Mouse (Mus musculus) C2C12 (cell line): ENCODE measurements at regions not wholly inside any gene's neighbourhood (a gene's known extent, or its start where the extent isn't known, plus 50 kb on each side); places are given as distances from the start of the nearest gene placed in this dataset.

Source experiments
- H3K27me3 ChIP-seq: one replicate; pipeline ENCODE4 v1.6.1; 2011; ENCODE audit not compliant: control insufficient read depth, insufficient read depth, insufficient read length
- H3K36me3 ChIP-seq: one replicate; pipeline ENCODE4 v1.6.1; 2011; ENCODE audit not compliant: control insufficient read depth, insufficient read depth
- H3K4me3 ChIP-seq: one replicate; pipeline ENCODE4 v1.5.1; 2011; ENCODE audit warnings: mild to moderate bottlenecking, control low read depth; ENCODE audit not compliant: poor library complexity, insufficient read depth, severe bottlenecking
- H3K79me2 ChIP-seq: one replicate; pipeline ENCODE4 v1.6.1; 2011; ENCODE audit not compliant: control insufficient read depth, insufficient read depth
- H3K79me3 ChIP-seq: one replicate; pipeline ENCODE4 v1.6.1; 2011; ENCODE audit warnings: low read depth, control low read depth
- H3ac ChIP-seq: one replicate; pipeline ENCODE3; 2011; ENCODE audit warnings: low read depth; ENCODE audit not compliant: control insufficient read depth, insufficient read length
- CEBPB ChIP-seq: IDR thresholded peaks from one replicate; pipeline ENCODE4 v1.6.1; 2011; ENCODE audit warnings: low read depth, mild to moderate bottlenecking, control low read depth, moderate library complexity
- CTCF ChIP-seq: IDR thresholded peaks from one replicate; pipeline ENCODE4 v1.5.1; 2011; ENCODE audit not compliant: control insufficient read depth, insufficient read depth, insufficient read length
- FOSL1 ChIP-seq: IDR thresholded peaks from one replicate; pipeline ENCODE4 v1.8.0; 2011; ENCODE audit warnings: mild to moderate bottlenecking, low read length; ENCODE audit not compliant: poor library complexity, insufficient read depth, severe bottlenecking
- MAX ChIP-seq: IDR thresholded peaks from one replicate; pipeline ENCODE4 v1.6.1; 2011; ENCODE audit warnings: mild to moderate bottlenecking, control low read depth
- MYOD1 ChIP-seq: IDR thresholded peaks from one replicate; pipeline ENCODE4 v1.6.1; 2011; ENCODE audit warnings: low read depth; ENCODE audit not compliant: control insufficient read depth, insufficient read length
- MYOG ChIP-seq: IDR thresholded peaks from one replicate; pipeline ENCODE4 v1.6.1; 2011; ENCODE audit not compliant: control insufficient read depth, insufficient read length; ENCODE audit errors: extremely low read depth
- USF1 ChIP-seq: IDR thresholded peaks from one replicate; pipeline ENCODE4 v1.6.1; 2011; ENCODE audit warnings: low read depth, mild to moderate bottlenecking, control low read depth, moderate library complexity

DNA sequence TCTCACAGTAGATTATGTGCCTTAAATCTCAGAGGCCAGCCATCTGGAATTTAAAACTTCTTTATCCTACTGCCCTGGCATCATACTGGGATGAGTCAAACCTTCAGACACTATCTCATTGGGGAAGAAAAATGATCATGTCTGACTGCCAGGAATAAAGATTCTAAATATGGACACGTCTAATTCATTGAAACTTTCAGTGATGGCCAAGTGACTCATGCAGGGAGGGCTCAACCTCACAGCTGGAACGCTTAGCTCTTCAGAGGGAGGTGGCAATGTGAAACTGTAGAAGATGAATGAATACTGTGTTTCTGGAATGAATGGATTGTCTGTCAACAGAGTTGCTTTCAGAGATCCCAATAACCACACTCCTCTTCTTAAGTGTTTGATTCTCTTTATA, 1357.2 kb downstream of the Stim2 start:
- Histone ChIP-seq H3K4me3 (no peak overlapping the region), H3K79me3 (no peaks in the 10 kb centered on the region), H3K36me3 (no peaks in the 10 kb centered on the region), H3K27me3 (no peaks in the 10 kb centered on the region), H3K79me2 (no peaks in the 10 kb centered on the region), H3ac (no peak overlapping the region)
- TF ChIP-seq MYOD1, result peak; percentile 25
- TF ChIP-seq CTCF, result no peak
- TF ChIP-seq FOSL1, result peak; percentile 62
- TF ChIP-seq USF1, result no peak
- TF ChIP-seq MAX, result no peak
- no peak for TF ChIP-seq CEBPB
- no peak for TF ChIP-seq MYOG

DNA sequence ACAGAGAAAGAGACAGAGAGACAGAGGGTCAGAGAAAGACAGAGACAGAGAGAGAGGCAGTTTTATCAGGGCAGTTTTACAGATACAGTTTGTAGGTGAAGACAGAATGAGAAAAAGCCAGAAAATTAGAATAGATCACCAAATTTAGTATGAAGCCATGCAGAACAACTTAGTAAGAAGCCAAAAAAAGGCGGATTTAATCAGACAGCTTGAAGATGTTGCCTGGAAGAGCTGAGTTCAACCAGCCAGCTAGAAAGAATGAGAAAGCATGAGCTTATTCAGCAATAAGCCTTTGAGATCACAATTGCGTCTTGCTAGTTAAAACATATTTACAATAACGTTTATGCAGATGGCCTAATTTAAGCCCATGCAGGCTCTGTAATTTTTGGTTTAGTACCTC, 1376.0 kb downstream of the Stim2 start:
- Histone ChIP-seq H3ac (no peak overlapping the region), H3K36me3 (no peaks in the 10 kb centered on the region), H3K79me2 (no peaks in the 10 kb centered on the region), H3K27me3 (no peaks in the 10 kb centered on the region), H3K4me3 (no peak overlapping the region), H3K79me3 (no peaks in the 10 kb centered on the region)
- TF ChIP-seq USF1 (no peak), FOSL1 (no peak), CTCF (no peak), MYOG (no peak), MYOD1 (no peak), CEBPB (no peak)

DNA sequence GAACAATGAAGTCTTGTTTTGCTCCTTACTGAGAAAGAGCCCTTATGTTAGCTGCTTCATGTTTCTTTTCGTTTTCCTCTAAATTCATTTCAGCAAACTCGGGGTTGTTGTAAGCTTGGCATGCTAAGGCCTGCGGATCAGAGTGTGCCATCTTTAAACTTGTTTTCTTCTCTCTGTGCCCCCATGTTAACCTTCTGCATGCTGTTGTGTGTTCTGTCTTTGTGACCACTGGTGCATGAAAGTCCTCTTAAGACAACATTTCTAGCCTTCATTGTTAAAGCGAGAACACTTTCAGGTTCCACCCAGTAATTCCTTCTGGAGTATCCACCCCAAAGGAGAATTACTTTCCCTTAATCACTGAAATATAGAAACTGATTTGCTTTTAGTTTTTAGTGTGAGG, 1392.5 kb downstream of the Stim2 start:
- TF ChIP-seq MYOG (no peak), FOSL1 (no peak), CTCF (no peak), CEBPB (no peak), USF1 (no peak), MAX (no peak), MYOD1 (no peak)
- Histone ChIP-seq H3K4me3 (no peak overlapping the region), H3K79me2 (no peaks in the 10 kb centered on the region)

DNA sequence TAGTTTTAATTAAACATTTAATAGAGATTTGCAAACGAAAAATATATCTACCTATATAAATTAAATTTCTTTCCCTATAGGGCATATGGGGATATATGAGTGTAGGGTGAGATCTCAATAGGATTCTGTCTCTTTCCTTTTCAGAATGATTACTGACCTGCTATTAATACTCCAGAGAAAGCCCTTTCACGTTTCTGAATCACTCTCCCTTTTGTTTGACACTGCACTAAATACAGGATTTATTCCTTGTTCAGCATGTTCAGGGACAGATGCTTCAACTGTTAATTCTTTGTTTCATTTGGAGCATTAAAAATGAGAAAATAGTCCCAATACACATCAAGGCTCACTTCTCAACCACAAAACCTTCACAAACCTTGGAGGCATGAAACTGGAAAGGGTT, 1397.7 kb downstream of the Stim2 start:
- H3K36me3 ChIP-seq, result no peaks in the 10 kb centered on the region
- no peaks in the 10 kb centered on the region for H3K79me3 ChIP-seq
- H3K79me2 ChIP-seq, result no peaks in the 10 kb centered on the region
- no peak overlapping the region for H3K4me3 ChIP-seq
- no peak overlapping the region for H3ac ChIP-seq
- H3K27me3 ChIP-seq, result no peaks in the 10 kb centered on the region
- no peak for TF ChIP-seq USF1
- no peak for TF ChIP-seq CTCF
- no peak for TF ChIP-seq MYOG
- no peak for TF ChIP-seq MYOD1
- TF ChIP-seq FOSL1, result no peak
- TF ChIP-seq MAX, result no peak
- no peak for TF ChIP-seq CEBPB

More for the DNA sequence above, 1392.5 kb downstream of the Stim2 start:
- H3K36me3 ChIP-seq, result no peaks in the 10 kb centered on the region
- H3K27me3 ChIP-seq, result no peaks in the 10 kb centered on the region
- H3K79me3 ChIP-seq, result no peaks in the 10 kb centered on the region
- no peak overlapping the region for H3ac ChIP-seq

DNA sequence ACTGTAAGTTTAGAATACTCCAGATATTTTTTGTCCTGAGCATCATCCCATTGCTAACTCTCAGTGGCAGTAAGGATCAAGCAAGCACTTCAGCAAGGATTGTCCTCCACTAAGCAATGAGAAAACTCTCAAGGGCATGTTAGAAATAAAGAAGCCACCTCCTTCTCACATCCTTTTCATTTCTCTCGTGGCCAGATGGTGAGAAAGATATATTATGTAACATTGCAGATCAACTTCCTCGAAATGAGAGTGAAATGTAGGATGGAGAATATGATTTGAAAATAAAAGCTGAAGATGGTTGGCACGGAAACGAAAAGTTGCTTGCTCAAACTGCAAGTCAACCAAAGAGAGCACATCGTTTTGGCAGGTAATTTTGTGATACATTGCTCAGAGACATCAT, 1417.8 kb downstream of the Stim2 start:
- Histone ChIP-seq H3K79me3 (no peaks in the 10 kb centered on the region), H3ac (no peak overlapping the region), H3K4me3 (no peak overlapping the region), H3K79me2 (no peaks in the 10 kb centered on the region), H3K36me3 (no peaks in the 10 kb centered on the region), H3K27me3 (no peaks in the 10 kb centered on the region)
- TF ChIP-seq CTCF (no peak), USF1 (no peak), MYOG (no peak), MYOD1 (no peak), FOSL1 (no peak), MAX (no peak), CEBPB (no peak)

DNA sequence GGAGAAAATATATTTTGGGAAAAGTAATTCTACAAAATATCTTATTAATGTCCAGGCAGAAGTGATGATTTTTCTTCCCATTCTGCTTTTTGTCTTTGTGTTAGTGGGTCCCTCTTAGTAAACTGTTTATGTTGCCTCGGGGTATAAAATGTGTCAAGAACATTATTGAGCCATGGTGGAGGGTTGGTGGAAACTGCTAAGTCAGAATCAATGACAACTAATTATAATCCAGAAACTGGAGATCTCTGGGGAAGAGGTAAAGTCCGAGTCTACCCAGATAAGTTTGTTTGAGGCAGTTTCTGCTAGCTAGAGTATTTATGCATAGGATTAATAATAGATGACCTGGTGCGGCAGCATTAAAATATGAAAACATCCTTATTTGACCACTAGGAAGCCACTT, 1440.9 kb downstream of the Stim2 start:
- Histone ChIP-seq H3K27me3 (no peaks in the 10 kb centered on the region), H3K36me3 (no peaks in the 10 kb centered on the region), H3ac (no peak overlapping the region), H3K79me2 (no peaks in the 10 kb centered on the region), H3K79me3 (no peaks in the 10 kb centered on the region), H3K4me3 (no peak overlapping the region)
- TF ChIP-seq USF1 (no peak), MYOG (no peak)
